Mouse (Mus musculus): ENCODE data around the gene Amotl1. TPM values are rescaled to one million over a fixed set of nuclear protein-coding genes. Genes with fewer than 3 reads are reported as not detected.

Amotl1 gene
- polyA plus RNA-seq, 1 experiment, result 47.1 TPM

DNA sequence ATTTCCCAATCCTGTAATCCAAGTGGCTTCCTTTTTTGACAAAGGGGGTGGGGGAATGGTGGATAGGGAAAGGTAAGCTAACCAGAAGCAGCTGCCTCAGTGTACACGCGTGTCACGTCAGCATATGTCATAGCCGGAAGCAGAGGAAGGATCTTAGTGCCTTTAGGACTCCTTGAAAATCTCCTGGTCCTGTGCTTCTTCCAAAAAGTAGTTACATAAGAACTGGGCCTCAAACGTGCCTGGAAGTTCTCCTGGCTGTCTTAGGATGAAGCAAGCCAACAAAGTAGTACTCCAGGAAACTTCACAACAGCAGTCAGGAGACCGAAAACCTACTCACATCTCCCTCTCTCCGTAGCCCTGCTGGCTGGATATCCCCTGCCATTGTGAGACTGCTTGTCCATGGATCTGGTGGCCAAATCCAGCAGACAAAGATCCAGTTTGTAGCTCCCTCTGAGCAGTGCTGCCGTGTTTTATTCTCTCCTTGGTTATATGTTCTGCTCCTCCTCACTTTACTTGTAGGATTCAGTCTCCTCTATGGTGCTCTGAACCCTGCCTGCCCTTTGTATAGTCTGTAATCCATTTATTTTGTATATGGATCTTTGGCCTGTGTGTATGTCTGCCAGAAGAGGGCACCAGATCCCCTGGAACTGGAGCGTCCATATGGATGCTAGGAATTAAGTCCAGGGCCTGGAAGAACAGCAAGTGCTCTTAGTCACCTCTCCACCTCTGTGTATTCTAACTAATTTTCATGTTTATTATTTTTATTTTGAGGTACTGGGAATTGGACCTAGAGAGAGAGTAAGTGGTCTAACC, 132.0 kb downstream of the Amotl1 start:
- Histone ChIP-seq H3K4me1 (ENCODE audit: control insufficient read depth, insufficient read depth, low read length) (no peaks in the 10 kb centered on the region), H3K4me3 (replicated peaks; ENCODE audit: extremely low read depth, low read depth, low read length) (no peak overlapping the region)
- 67% methylated on average over 9 of the region's 9 CpGs for WGBS
- no peak for TF ChIP-seq POLR2A (IDR thresholded peaks at IDR 0.05; ENCODE audit: borderline replicate concordance, extremely low read depth, low read depth, low read length)
- peak; percentile 56 for TF ChIP-seq CTCF (IDR thresholded peaks at IDR 0.05; ENCODE audit: insufficient read depth, low read length)
- DNase-seq, result peak; percentile 19

DNA sequence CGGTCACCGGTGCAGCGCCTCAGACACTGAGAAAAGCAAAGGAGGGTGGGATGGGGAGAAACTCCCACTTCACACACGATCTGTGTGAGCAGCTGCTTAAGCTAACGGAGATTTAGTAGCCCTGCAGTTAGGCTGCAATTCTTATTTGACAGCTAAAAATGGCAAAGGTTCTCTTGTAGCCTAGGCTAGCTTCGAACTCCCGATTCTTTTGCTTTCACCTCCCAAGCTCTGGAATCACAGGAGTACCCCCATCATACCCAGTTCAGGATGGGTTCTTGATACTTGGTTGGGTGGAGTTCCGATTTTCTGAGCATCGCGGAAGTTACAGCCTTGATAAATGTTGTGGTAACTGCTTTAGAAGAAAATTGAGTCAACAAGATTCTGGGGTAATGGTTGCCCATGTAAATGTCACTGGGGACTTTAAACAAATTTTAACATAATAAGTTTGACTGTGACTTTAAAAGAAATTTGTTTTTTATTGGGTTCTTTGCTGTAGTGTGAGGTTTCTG, 143.9 kb downstream of the Amotl1 start:
- Histone ChIP-seq H3K4me3 (replicated peaks; ENCODE audit: extremely low read depth, low read depth, low read length) (peak overlapping the region; percentile 94), H3K4me1 (ENCODE audit: control insufficient read depth, insufficient read depth, low read length) (no peaks in the 10 kb centered on the region)
- DNase-seq, result no peak
- no peak for TF ChIP-seq CTCF (IDR thresholded peaks at IDR 0.05; ENCODE audit: insufficient read depth, low read length)
- no peak for TF ChIP-seq POLR2A (IDR thresholded peaks at IDR 0.05; ENCODE audit: borderline replicate concordance, extremely low read depth, low read depth, low read length)
- WGBS, result 3% methylated on average over 10 of the region's 10 CpGs

DNA sequence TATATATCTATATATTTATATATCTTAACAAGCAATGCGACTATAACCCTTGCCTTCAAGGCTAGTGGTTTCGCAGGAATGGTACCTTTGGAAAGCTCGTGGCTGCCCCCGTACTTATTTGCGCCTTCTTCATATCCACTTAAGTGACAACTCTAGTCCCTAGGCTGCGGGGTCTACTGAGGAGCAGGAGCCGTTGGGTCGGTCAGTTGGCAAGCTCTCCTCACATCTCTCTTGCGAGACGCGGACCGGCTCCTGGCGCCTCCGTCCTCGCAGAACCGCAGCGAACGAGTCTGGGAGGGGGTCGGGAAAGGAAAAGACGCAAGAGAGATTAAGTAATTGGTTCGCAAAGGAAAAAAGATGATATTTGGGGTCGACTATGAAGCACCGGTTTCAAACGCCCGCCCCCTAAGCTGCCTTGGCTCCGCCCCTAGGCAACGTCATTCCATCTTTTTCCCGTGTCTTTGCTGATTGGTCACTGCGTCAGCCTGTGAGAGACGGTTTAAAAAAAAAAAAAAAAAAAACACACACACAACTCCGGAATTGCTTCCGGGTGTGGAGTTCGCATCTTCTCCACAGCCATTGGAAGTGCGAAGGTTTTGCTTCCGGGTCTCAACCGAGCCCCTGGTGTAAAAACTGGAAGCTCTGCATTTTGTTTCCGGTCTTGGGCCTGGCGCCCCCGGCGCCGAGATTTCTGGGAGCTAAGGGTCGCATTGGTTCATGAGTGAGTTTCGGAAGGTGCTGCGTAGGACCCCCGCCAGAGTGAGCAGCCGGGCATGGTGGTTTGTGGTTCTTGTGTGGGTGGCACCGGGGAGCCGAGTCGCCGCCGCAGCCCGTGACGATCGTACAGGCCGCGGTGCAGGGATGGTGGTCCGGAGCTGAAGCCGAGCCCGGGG, 144.6 kb downstream of the Amotl1 start, which contains the start of the genes Kdm4d and Cwc15:
Gene Kdm4d, minus strand, starts transcription at position 460 of the 893 bp plus-strand sequence.
Gene Cwc15, plus strand, starts transcription at position 595 of the 893 bp plus-strand sequence.
- TF ChIP-seq POLR2A (IDR thresholded peaks at IDR 0.05; ENCODE audit: borderline replicate concordance, extremely low read depth, low read depth, low read length), result peak; percentile 70; the same call in 1 of the 2 replicates
- no peak for TF ChIP-seq CTCF (IDR thresholded peaks at IDR 0.05; ENCODE audit: insufficient read depth, low read length)
- under 1% methylated on average over 59 of the region's 59 CpGs for WGBS
- Histone ChIP-seq H3K4me1 (ENCODE audit: control insufficient read depth, insufficient read depth, low read length) (no peaks in the 10 kb centered on the region), H3K4me3 (replicated peaks; ENCODE audit: extremely low read depth, low read depth, low read length) (peak within 1 kb of the TSS; percentile 94)
- peak; percentile 92 for DNase-seq

DNA sequence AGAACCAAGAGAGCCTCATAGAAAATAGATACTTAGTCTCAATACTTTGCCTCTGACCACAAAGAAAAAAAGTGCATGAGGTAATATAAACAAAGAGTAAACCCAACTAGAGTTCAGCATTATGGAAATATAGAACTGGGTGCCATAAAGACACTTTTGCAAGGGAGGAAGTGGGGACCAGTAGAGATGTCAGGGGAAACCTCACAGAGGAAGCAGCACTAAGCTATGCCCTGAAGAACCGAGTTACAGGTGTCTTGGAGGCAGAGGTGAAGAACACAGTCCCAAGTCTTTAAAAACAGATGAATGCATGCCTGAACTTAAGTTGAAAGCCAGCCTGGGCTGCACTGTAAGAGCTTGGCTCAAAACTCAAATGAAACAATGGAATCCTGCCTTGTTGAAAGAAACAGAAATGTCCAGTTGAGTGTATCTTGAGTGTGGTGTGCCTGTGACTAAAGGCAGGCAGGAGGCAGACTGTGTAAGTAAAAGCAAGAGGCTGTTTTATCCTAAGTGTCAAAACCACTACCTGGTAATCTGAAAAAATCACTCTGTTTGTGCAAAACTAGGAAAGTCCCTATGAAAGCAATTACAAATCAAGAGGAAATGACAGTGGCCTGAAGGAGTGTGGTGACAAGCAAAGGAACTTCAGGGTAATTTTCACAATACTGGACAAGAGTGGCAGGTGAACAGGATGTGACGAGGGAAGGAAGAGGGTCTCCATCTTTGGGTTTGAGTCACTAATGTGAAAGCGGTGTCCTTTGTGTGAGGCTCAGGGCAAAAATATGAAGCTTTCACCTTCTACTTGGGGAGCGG, 145.8 kb downstream of the Amotl1 start:
- TF ChIP-seq CTCF (IDR thresholded peaks at IDR 0.05; ENCODE audit: insufficient read depth, low read length) (no peak), POLR2A (IDR thresholded peaks at IDR 0.05; ENCODE audit: borderline replicate concordance, extremely low read depth, low read depth, low read length) (no peak)
- no peak for DNase-seq
- Histone ChIP-seq H3K4me3 (replicated peaks; ENCODE audit: extremely low read depth, low read depth, low read length) (no peak overlapping the region), H3K4me1 (ENCODE audit: control insufficient read depth, insufficient read depth, low read length) (no peaks in the 10 kb centered on the region)
- 72% methylated on average over 4 of the region's 4 CpGs for WGBS

Other genes starting within 250 kb of the Amotl1 start
- 0.12 and 0.21 TPM in 2 replicates for gene Kdm4d, start 144.6 kb downstream of the Amotl1 start, polyA plus RNA-seq (2012; rRNA removed)
- 7.9 and 12.5 TPM in 2 replicates for gene Cwc15, start 144.4 kb downstream of the Amotl1 start, polyA plus RNA-seq (2012; rRNA removed)
- 4.6 and 5.6 TPM in 2 replicates for gene Piwil4, start 95.7 kb upstream of the Amotl1 start, polyA plus RNA-seq (2012; rRNA removed)
- 3.5 and 5.3 TPM in 2 replicates for gene Fut4, start 107.3 kb upstream of the Amotl1 start, polyA plus RNA-seq (2012; rRNA removed)
- 0.72 and 1.6 TPM in 2 replicates for gene 1700012B09Rik, start 126.0 kb upstream of the Amotl1 start, polyA plus RNA-seq (2012; rRNA removed)
- gene Mre11a, start 139.6 kb upstream of the Amotl1 start, polyA plus RNA-seq (2012; rRNA removed), result 2.1 and 3.8 TPM in 2 replicates
- 3.3 and 5.0 TPM in 2 replicates for gene Ankrd49, start 139.8 kb upstream of the Amotl1 start, polyA plus RNA-seq (2012; rRNA removed)
- 0.27 and 0.32 TPM in 2 replicates for gene Gpr83, start 215.2 kb upstream of the Amotl1 start, polyA plus RNA-seq (2012; rRNA removed)